Mouse (Mus musculus): ENCODE measurements around the gene C1ql1.

DNA sequence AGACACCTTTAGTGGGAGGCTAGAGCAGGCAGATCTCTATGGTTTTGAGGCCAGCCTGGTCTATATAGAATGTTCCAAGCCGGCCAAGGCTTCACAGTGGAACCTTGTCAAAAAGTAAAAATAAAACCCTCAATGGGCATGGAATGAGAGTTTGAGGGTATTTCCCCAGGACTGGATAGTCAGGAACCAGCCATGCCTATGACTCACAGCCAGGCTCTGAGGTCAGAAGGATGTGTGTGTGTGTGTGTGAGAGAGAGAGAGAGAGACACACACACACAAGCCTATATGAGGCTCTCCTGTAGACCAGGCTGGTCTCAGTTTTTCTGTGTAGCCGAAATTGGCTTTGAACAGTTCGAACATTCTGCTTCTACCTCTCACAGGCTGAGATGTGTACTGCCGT lies 51.8 kb downstream of the C1ql1 start:
- TF ChIP-seq CTCF (IDR thresholded peaks at IDR 0.05; ENCODE audit: low read depth, low read length) (no peak), POLR2A (IDR thresholded peaks at IDR 0.05; ENCODE audit: extremely low read depth, insufficient read depth, low read length) (no peak)
